Mouse (Mus musculus): Measurements from ENCODE around the gene Smok3a. TPM values are rescaled to one million over a fixed set of nuclear protein-coding genes. Genes with fewer than 3 reads are reported as not detected.
"Not testable (repeated sequence)": the region's sequence is repeated elsewhere in the genome, so short reads cannot be mapped to it uniquely, and the experiment has no call there.

Gene Smok3a
- total and polyA plus RNA-seq, 3 experiments: 0.22 TPM; not detected in 2

GRCm38 (mm10) chr5:138016997-138017396 lies 4.1 kb upstream of the Smok3a start:
- DNase-seq (ENCODE audit: low spot score): no peak
- Histone ChIP-seq H3K4me3 (ENCODE audit: low read depth, low read length) (no peak overlapping the region), H3K4me1 (ENCODE audit: insufficient read depth, low read depth, low read length) (no peaks in the 10 kb centered on the region), H3K36me3 (replicated peaks) (no peaks in the 10 kb centered on the region), H3K9me3 (replicated peaks) (no peaks in the 10 kb centered on the region), H3K27me3 (ENCODE audit: insufficient read depth, low read length) (no peaks in the 10 kb centered on the region)
- TF ChIP-seq TAL1 (conservative IDR thresholded peaks at IDR 0.05; ENCODE audit: low read depth, low read length): no peak
- no peak for TF ChIP-seq CTCF (IDR thresholded peaks at IDR 0.05; ENCODE audit: low read depth, low read length)
- no peak for TF ChIP-seq POLR2AphosphoS5 (IDR thresholded peaks at IDR 0.05; ENCODE audit: insufficient replicate concordance, low read depth, low read length)
- no peak for TF ChIP-seq GATA1 (IDR thresholded peaks at IDR 0.05; ENCODE audit: borderline replicate concordance, low read length)
- TF ChIP-seq GATA2 (IDR thresholded peaks at IDR 0.05; ENCODE audit: borderline replicate concordance, low read depth, low read length): no peak
- no peak for ATAC-seq (ENCODE audit: extremely low read depth, insufficient number of reproducible peaks, low FRiP score, poor library complexity, severe bottlenecking)

DNA sequence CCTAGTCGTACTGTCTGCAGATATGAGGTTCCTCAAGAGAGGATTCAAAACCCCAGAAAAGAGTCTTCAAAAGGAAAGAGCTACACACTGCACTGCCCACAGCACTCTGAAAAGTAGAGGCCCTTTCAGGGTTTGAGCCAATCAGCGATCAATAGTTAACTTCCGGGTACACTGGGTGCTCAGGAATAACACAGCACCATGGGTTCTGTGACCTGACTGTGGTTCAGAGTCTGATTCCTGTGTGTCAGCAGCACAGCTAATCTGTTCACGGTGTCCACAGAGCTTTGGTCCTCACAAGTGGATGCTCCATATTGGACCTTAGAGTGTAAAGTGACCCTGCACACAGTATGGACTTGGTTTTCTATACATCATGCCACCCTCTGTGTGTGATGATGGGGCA lies 1.5 kb upstream of the Smok3a start:
- H3K27me3 ChIP-seq (ENCODE audit: insufficient read depth, low read length); ATAC-seq (ENCODE audit: extremely low read depth, insufficient number of reproducible peaks, low FRiP score, poor library complexity, severe bottlenecking); H3K9me3 ChIP-seq (replicated peaks); DNase-seq (ENCODE audit: low spot score); H3K4me3 ChIP-seq (ENCODE audit: low read depth, low read length); H3K4me1 ChIP-seq (ENCODE audit: insufficient read depth, low read depth, low read length); H3K36me3 ChIP-seq (replicated peaks): not testable (repeated sequence)

- H3K9me3 ChIP-seq (replicated peaks); ATAC-seq (ENCODE audit: extremely low read depth, insufficient number of reproducible peaks, low FRiP score, poor library complexity, severe bottlenecking); DNase-seq (ENCODE audit: low spot score); H3K4me3 ChIP-seq (ENCODE audit: low read depth, low read length); H3K36me3 ChIP-seq (replicated peaks); H3K4me1 ChIP-seq (ENCODE audit: insufficient read depth, low read depth, low read length); H3K27me3 ChIP-seq (ENCODE audit: insufficient read depth, low read length): not testable (repeated sequence)
Observed at GRCm38 (mm10) chr5:138052894-138053293, 31.8 kb downstream of the Smok3a start, which contains the start of gene Smok3c. Smok3c (plus strand) TSS chr5:138053194.

GRCm38 (mm10) chr5:138073803-138074202 lies 52.7 kb downstream of the Smok3a start:
- H3K27me3 ChIP-seq (ENCODE audit: insufficient read depth, low read length): peaks cover 2% of the 10 kb centered on the region; the same call in 1 of the 2 replicates
- DNase-seq (ENCODE audit: low spot score) (no peak), ATAC-seq (ENCODE audit: extremely low read depth, insufficient number of reproducible peaks, low FRiP score, poor library complexity, severe bottlenecking) (no peak)
- TF ChIP-seq CTCF (IDR thresholded peaks at IDR 0.05; ENCODE audit: low read depth, low read length): no peak
- TF ChIP-seq POLR2AphosphoS5 (IDR thresholded peaks at IDR 0.05; ENCODE audit: insufficient replicate concordance, low read depth, low read length): no peak
- TF ChIP-seq GATA1 (IDR thresholded peaks at IDR 0.05; ENCODE audit: borderline replicate concordance, low read length): no peak
- no peak for TF ChIP-seq GATA2 (IDR thresholded peaks at IDR 0.05; ENCODE audit: borderline replicate concordance, low read depth, low read length)
- TF ChIP-seq TAL1 (conservative IDR thresholded peaks at IDR 0.05; ENCODE audit: low read depth, low read length): no peak
- no peaks in the 10 kb centered on the region for H3K36me3 ChIP-seq (replicated peaks)
- 0 out of 2 replicates have a peak, but pooled peaks cover 2% of the 10 kb centered on the region for H3K9me3 ChIP-seq (replicated peaks)
- no peak overlapping the region for H3K4me3 ChIP-seq (ENCODE audit: low read depth, low read length)
- H3K4me1 ChIP-seq (ENCODE audit: insufficient read depth, low read depth, low read length): no peaks in the 10 kb centered on the region

- no peak for ATAC-seq (ENCODE audit: extremely low read depth, insufficient number of reproducible peaks, low FRiP score, poor library complexity, severe bottlenecking)
- TF ChIP-seq GATA2 (IDR thresholded peaks at IDR 0.05; ENCODE audit: borderline replicate concordance, low read depth, low read length) (no peak), CTCF (IDR thresholded peaks at IDR 0.05; ENCODE audit: low read depth, low read length) (no peak), GATA1 (IDR thresholded peaks at IDR 0.05; ENCODE audit: borderline replicate concordance, low read length) (no peak), TAL1 (conservative IDR thresholded peaks at IDR 0.05; ENCODE audit: low read depth, low read length) (no peak)
- 0 out of 2 replicates have a peak, but pooled peaks cover 2% of the 10 kb centered on the region for H3K9me3 ChIP-seq (replicated peaks)
- peaks cover 2% of the 10 kb centered on the region; the same call in 1 of the 2 replicates for H3K27me3 ChIP-seq (ENCODE audit: insufficient read depth, low read length)
- no peaks in the 10 kb centered on the region for H3K4me1 ChIP-seq (ENCODE audit: insufficient read depth, low read depth, low read length)
- H3K4me3 ChIP-seq (ENCODE audit: low read depth, low read length): no peak overlapping the region
- no peak for DNase-seq (ENCODE audit: low spot score)
- no peaks in the 10 kb centered on the region for H3K36me3 ChIP-seq (replicated peaks)
Observed at GRCm38 (mm10) chr5:138075684-138076083, 54.6 kb downstream of the Smok3a start.

DNA sequence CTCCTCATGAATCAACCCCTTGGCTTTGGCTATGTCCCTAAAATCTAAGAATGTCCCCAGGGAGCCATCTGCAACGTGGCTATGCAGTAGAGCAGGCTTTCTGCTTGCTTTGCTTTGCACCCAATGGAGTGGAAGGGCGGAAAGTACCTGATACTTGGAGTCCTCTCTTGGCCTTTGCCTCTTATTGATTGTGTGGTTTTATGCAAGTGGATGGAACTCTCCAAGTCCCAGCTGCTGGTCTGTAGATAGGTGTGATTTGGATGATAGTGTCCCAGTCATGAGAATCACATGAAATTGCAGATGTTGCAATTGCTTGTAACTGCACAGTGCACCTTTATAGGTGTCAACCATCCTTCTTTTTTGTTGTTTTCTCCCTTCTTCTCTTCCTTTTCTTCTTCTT lies 55.1 kb downstream of the Smok3a start:
- H3K4me3 ChIP-seq (ENCODE audit: low read depth, low read length): no peak overlapping the region
- peaks cover 2% of the 10 kb centered on the region; the same call in 1 of the 2 replicates for H3K27me3 ChIP-seq (ENCODE audit: insufficient read depth, low read length)
- no peak for TF ChIP-seq GATA1 (IDR thresholded peaks at IDR 0.05; ENCODE audit: borderline replicate concordance, low read length)
- TF ChIP-seq TAL1 (conservative IDR thresholded peaks at IDR 0.05; ENCODE audit: low read depth, low read length): no peak
- no peak for TF ChIP-seq POLR2AphosphoS5 (IDR thresholded peaks at IDR 0.05; ENCODE audit: insufficient replicate concordance, low read depth, low read length)
- no peak for TF ChIP-seq GATA2 (IDR thresholded peaks at IDR 0.05; ENCODE audit: borderline replicate concordance, low read depth, low read length)
- no peak for TF ChIP-seq CTCF (IDR thresholded peaks at IDR 0.05; ENCODE audit: low read depth, low read length)
- ATAC-seq (ENCODE audit: extremely low read depth, insufficient number of reproducible peaks, low FRiP score, poor library complexity, severe bottlenecking) (no peak), DNase-seq (ENCODE audit: low spot score) (no peak)
- 0 out of 2 replicates have a peak, but pooled peaks cover 2% of the 10 kb centered on the region for H3K9me3 ChIP-seq (replicated peaks)
- H3K36me3 ChIP-seq (replicated peaks): no peaks in the 10 kb centered on the region
- no peaks in the 10 kb centered on the region for H3K4me1 ChIP-seq (ENCODE audit: insufficient read depth, low read depth, low read length)

- Histone ChIP-seq H3K4me1 (ENCODE audit: insufficient read depth, low read depth, low read length) (peaks cover 11% of the 10 kb centered on the region), H3K27me3 (ENCODE audit: insufficient read depth, low read length) (no peaks in the 10 kb centered on the region; the same call in 1 of the 2 replicates), H3K9me3 (replicated peaks) (0 out of 2 replicates have a peak, but pooled peaks cover 2% of the 10 kb centered on the region), H3K36me3 (replicated peaks) (no peaks in the 10 kb centered on the region), H3K4me3 (ENCODE audit: low read depth, low read length) (no peak overlapping the region)
- TF ChIP-seq CTCF (IDR thresholded peaks at IDR 0.05; ENCODE audit: low read depth, low read length) (no peak), GATA2 (IDR thresholded peaks at IDR 0.05; ENCODE audit: borderline replicate concordance, low read depth, low read length) (no peak), POLR2AphosphoS5 (IDR thresholded peaks at IDR 0.05; ENCODE audit: insufficient replicate concordance, low read depth, low read length) (no peak), GATA1 (IDR thresholded peaks at IDR 0.05; ENCODE audit: borderline replicate concordance, low read length) (no peak), TAL1 (conservative IDR thresholded peaks at IDR 0.05; ENCODE audit: low read depth, low read length) (no peak)
- no peak for DNase-seq (ENCODE audit: low spot score)
- no peak for ATAC-seq (ENCODE audit: extremely low read depth, insufficient number of reproducible peaks, low FRiP score, poor library complexity, severe bottlenecking)
Observed at GRCm38 (mm10) chr5:138080456-138080855, 59.4 kb downstream of the Smok3a start.
